9 mouse cellular contexts compared by ENCODE assay signal in genomic region chr17:24248641-24249040, GRCm38 (mm10). TPM values are rescaled to one million over a fixed set of nuclear protein-coding genes. Genes with fewer than 3 reads are reported as not detected.
DNase-seq lines count a peak whose midpoint lies in the region; ATAC-seq and TF ChIP-seq lines count a peak whose summit lies in the region.
"Had no signal": no experiment of that assay in that cellular context is flagged by ENCODE, and none has a peak within 500 bp of the region (broad histone marks: within the 10 kb centered on the region; RNA-seq: fewer than 3 reads in every experiment).

No protein-coding gene starts in this region.

- DNase-seq in heart, postnatal 25 days (ENCODE audit: low spot score): no peak
- DNase-seq in midbrain, embryonic 14.5 days: peak; percentile 8
- DNase-seq in NIH3T3 (ENCODE audit: low read depth): peak; percentile 53
- no peak for DNase-seq in stomach, postnatal 0 days (ENCODE audit: low spot score)
- DNase-seq in adrenal gland, postnatal 14 days: no peak

- H3K27me3 ChIP-seq in heart, embryonic 13.5 days (replicated peaks): no peaks in the 10 kb centered on the region
- no peaks in the 10 kb centered on the region for H3K27me3 ChIP-seq in midbrain, embryonic 14.5 days (ENCODE audit: control insufficient read depth, insufficient read depth, low read length)
- no peaks in the 10 kb centered on the region for H3K27me3 ChIP-seq in midbrain, embryonic 13.5 days
- H3K27me3 ChIP-seq in stomach, postnatal 0 days (ENCODE audit: control insufficient read depth, insufficient read depth, low read length): no peaks in the 10 kb centered on the region

- H3K36me3 ChIP-seq in heart, embryonic 13.5 days: peaks cover 50% of the 10 kb centered on the region
- peaks cover 26% of the 10 kb centered on the region for H3K36me3 ChIP-seq in midbrain, embryonic 14.5 days (ENCODE audit: control insufficient read depth, insufficient read depth, low read length)
- peaks cover 36% of the 10 kb centered on the region for H3K36me3 ChIP-seq in midbrain, embryonic 13.5 days
- no peaks in the 10 kb centered on the region; the same call in 1 of the 2 replicates for H3K36me3 ChIP-seq in stomach, postnatal 0 days (ENCODE audit: control insufficient read depth, insufficient read depth, low read length)

- H3K4me2 ChIP-seq in heart, embryonic 13.5 days: 0 out of 2 replicates have a peak overlapping the region, but pooled peaks have one; percentile 75
- H3K4me2 ChIP-seq in midbrain, embryonic 14.5 days (ENCODE audit: low read length): no peak overlapping the region
- no peak overlapping the region for H3K4me2 ChIP-seq in midbrain, embryonic 13.5 days (replicated peaks)
- H3K4me2 ChIP-seq in stomach, postnatal 0 days (replicated peaks; ENCODE audit: low read depth): no peak overlapping the region

- peaks cover 21% of the 10 kb centered on the region for H3K4me1 ChIP-seq in heart, embryonic 13.5 days
- peaks cover 14% of the 10 kb centered on the region for H3K4me1 ChIP-seq in midbrain, embryonic 14.5 days (ENCODE audit: control insufficient read depth, insufficient read depth, low read length)
- peaks cover 17% of the 10 kb centered on the region for H3K4me1 ChIP-seq in midbrain, embryonic 13.5 days (replicated peaks)
- H3K4me1 ChIP-seq in stomach, postnatal 0 days (replicated peaks; ENCODE audit: control insufficient read depth, insufficient read depth): 0 out of 2 replicates have a peak, but pooled peaks cover 2% of the 10 kb centered on the region

- intact Hi-C loops in heart, postnatal 25 days (cut with DNase I): no loop called here

- no peak for TF ChIP-seq EP300 in stomach, postnatal 0 days (optimal IDR thresholded peaks at IDR 0.05)

- WGBS in heart, embryonic 13.5 days: 98% methylated on average over 2 of the region's 2 CpGs
- WGBS in midbrain, embryonic 14.5 days: 99% methylated on average over 2 of the region's 2 CpGs
- 97% methylated on average over 2 of the region's 2 CpGs for WGBS in midbrain, embryonic 13.5 days
- WGBS in stomach, postnatal 0 days: 96% methylated on average over 2 of the region's 2 CpGs

- peaks cover 4% of the 10 kb centered on the region for H3K9me3 ChIP-seq in heart, embryonic 13.5 days
- no peaks in the 10 kb centered on the region for H3K9me3 ChIP-seq in midbrain, embryonic 14.5 days (ENCODE audit: control insufficient read depth, low read length)
- H3K9me3 ChIP-seq in midbrain, embryonic 13.5 days: no peaks in the 10 kb centered on the region
- H3K9me3 ChIP-seq in stomach, postnatal 0 days (ENCODE audit: control insufficient read depth, low read length): no peaks in the 10 kb centered on the region

- ATAC-seq in heart, embryonic 13.5 days (ENCODE audit: extremely low read depth, insufficient number of reproducible peaks, low FRiP score, low TSS enrichment): no peak
- ATAC-seq in midbrain, embryonic 14.5 days (ENCODE audit: low FRiP score, low TSS enrichment): no peak
- no peak for ATAC-seq in midbrain, embryonic 13.5 days
- ATAC-seq in stomach, postnatal 0 days (ENCODE audit: low FRiP score, low TSS enrichment): no peak
- ATAC-seq: forebrain, embryonic 16.5 days had no signal

- no peak overlapping the region for H3K9ac ChIP-seq in heart, embryonic 13.5 days
- no peak overlapping the region for H3K9ac ChIP-seq in midbrain, embryonic 14.5 days (replicated peaks; ENCODE audit: low read length)
- H3K9ac ChIP-seq in midbrain, embryonic 13.5 days (replicated peaks): no peak overlapping the region
- no peak overlapping the region for H3K9ac ChIP-seq in stomach, postnatal 0 days (ENCODE audit: low read length)

- H3K4me3 ChIP-seq in heart, embryonic 13.5 days: no peak overlapping the region; the same call in 1 of the 2 replicates
- H3K4me3 ChIP-seq in midbrain, embryonic 14.5 days (replicated peaks; ENCODE audit: low read depth, low read length): no peak overlapping the region
- H3K4me3 ChIP-seq in midbrain, embryonic 13.5 days (replicated peaks): no peak overlapping the region
- no peak overlapping the region for H3K4me3 ChIP-seq in stomach, postnatal 0 days (ENCODE audit: low read depth, low read length)
- H3K4me3 ChIP-seq: myocyte had no signal

- no peak overlapping the region for H3K27ac ChIP-seq in heart, embryonic 13.5 days (replicated peaks)
- H3K27ac ChIP-seq in midbrain, embryonic 14.5 days (replicated peaks; ENCODE audit: low read depth, low read length): no peak overlapping the region
- H3K27ac ChIP-seq in midbrain, embryonic 13.5 days: no peak overlapping the region
- H3K27ac ChIP-seq in stomach, postnatal 0 days (replicated peaks): no peak overlapping the region

- TF ChIP-seq CTCF in stomach, postnatal 0 days (IDR thresholded peaks at IDR 0.05; ENCODE audit: low read depth): peak; percentile 41

RNA-seq across cellular contexts. Expression of gene Ccnf, which starts 2.6 kb away (rescaled TPM):
- 37.2 and 38.4 TPM in 2 replicates for polyA plus RNA-seq in heart, embryonic 13.5 days (2015; fragmentation: Nextera tagmentation; extraction: Ambion mirVana)
- 1 to 10 TPM; 1.1 to 1.2 TPM for total RNA-seq in heart, postnatal 25 days (2021)
- 11.1 and 16.6 TPM in 2 replicates for polyA plus RNA-seq in midbrain, embryonic 14.5 days (2014; fragmentation: Nextera tagmentation; extraction: Ambion mirVana)
- polyA plus RNA-seq in midbrain, embryonic 13.5 days (2015; fragmentation: Nextera tagmentation; extraction: Ambion mirVana): 30.9 and 32.9 TPM in 2 replicates
- polyA plus RNA-seq in stomach, postnatal 0 days (2015; fragmentation: Nextera tagmentation; extraction: Ambion mirVana): 8.7 and 11.8 TPM in 2 replicates
- 12.0 and 12.8 TPM in 2 replicates for total RNA-seq in adrenal gland, postnatal 14 days (2021)

RNA-seq across cellular contexts. Expression of gene Tedc2, which starts 28.0 kb away (rescaled TPM):
- 6.2 and 7.0 TPM in 2 replicates for polyA plus RNA-seq in heart, embryonic 13.5 days (2015; fragmentation: Nextera tagmentation; extraction: Ambion mirVana)
- total RNA-seq in heart, postnatal 25 days (2021): 1 to 10 TPM; 1.7 to 2.2 TPM
- polyA plus RNA-seq in midbrain, embryonic 14.5 days (2014; fragmentation: Nextera tagmentation; extraction: Ambion mirVana): 8.0 and 9.0 TPM in 2 replicates
- 13.9 and 14.4 TPM in 2 replicates for polyA plus RNA-seq in midbrain, embryonic 13.5 days (2015; fragmentation: Nextera tagmentation; extraction: Ambion mirVana)
- polyA plus RNA-seq in stomach, postnatal 0 days (2015; fragmentation: Nextera tagmentation; extraction: Ambion mirVana): 4.8 and 6.1 TPM in 2 replicates
- 9.2 and 14.0 TPM in 2 replicates for total RNA-seq in adrenal gland, postnatal 14 days (2021)

RNA-seq across cellular contexts. Expression of gene Ntn3, which starts 39.3 kb away (rescaled TPM):
- 1.9 and 2.0 TPM in 2 replicates for polyA plus RNA-seq in heart, embryonic 13.5 days (2015; fragmentation: Nextera tagmentation; extraction: Ambion mirVana)
- total RNA-seq in heart, postnatal 25 days (2021): under 1 TPM; 0.64 to 0.73 TPM
- 3.1 and 3.4 TPM in 2 replicates for polyA plus RNA-seq in midbrain, embryonic 14.5 days (2014; fragmentation: Nextera tagmentation; extraction: Ambion mirVana)
- 3.3 and 4.6 TPM in 2 replicates for polyA plus RNA-seq in midbrain, embryonic 13.5 days (2015; fragmentation: Nextera tagmentation; extraction: Ambion mirVana)
- 2.8 and 3.1 TPM in 2 replicates for polyA plus RNA-seq in stomach, postnatal 0 days (2015; fragmentation: Nextera tagmentation; extraction: Ambion mirVana)
- 2.1 and 2.9 TPM in 2 replicates for total RNA-seq in adrenal gland, postnatal 14 days (2021)

RNA-seq across cellular contexts. Expression of gene Tbc1d24, which starts 43.3 kb away (rescaled TPM):
- polyA plus RNA-seq in heart, embryonic 13.5 days (2015; fragmentation: Nextera tagmentation; extraction: Ambion mirVana): 4.2 and 5.2 TPM in 2 replicates
- 1 to 10 TPM; 8.3 to 9.4 TPM for total RNA-seq in heart, postnatal 25 days (2021)
- 25.9 and 27.0 TPM in 2 replicates for polyA plus RNA-seq in midbrain, embryonic 14.5 days (2014; fragmentation: Nextera tagmentation; extraction: Ambion mirVana)
- polyA plus RNA-seq in midbrain, embryonic 13.5 days (2015; fragmentation: Nextera tagmentation; extraction: Ambion mirVana): 19.2 and 20.4 TPM in 2 replicates
- polyA plus RNA-seq in stomach, postnatal 0 days (2015; fragmentation: Nextera tagmentation; extraction: Ambion mirVana): 1.4 and 1.5 TPM in 2 replicates
- 11.0 and 14.6 TPM in 2 replicates for total RNA-seq in adrenal gland, postnatal 14 days (2021)

Comparison
In these comparisons a context has a peak if more than half of its experiments do, and no peak if none do; other contexts are left out.
1. DNase-seq: peak in midbrain, embryonic 14.5 days (single experiment) and NIH3T3 (single experiment); none in heart, postnatal 25 days (single experiment), stomach, postnatal 0 days (single experiment) and adrenal gland, postnatal 14 days (single experiment).